In the genomic region with DNA sequence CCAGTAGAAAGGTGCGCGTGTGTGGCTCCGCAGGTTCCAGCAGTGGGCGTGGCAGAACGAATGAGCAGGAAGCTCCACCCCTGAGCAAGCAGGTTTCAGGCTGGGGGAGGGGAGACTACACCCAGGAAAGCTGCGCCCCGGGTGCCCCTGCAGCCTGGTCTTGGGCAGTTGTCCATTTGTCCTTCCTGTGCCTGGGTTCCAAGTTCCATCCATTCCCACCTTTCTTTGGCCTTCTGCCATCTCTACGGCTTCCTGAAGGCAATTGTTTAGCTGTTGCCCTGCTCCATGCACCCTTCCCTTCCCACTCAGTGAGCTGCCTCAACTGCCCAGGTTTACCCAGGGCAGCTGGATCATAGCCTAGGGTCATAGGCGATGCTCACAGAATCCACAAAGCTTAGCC, we compare ENCODE assay signal across 19 mouse cellular contexts.
"Had no signal": no experiment of that assay in that cellular context is flagged by ENCODE, and none has a peak within 500 bp of the region (broad histone marks: within the 10 kb centered on the region; RNA-seq: fewer than 3 reads in every experiment).

No protein-coding gene starts in this region.

- H3K4me2 ChIP-seq: liver, embryonic 12.5 days; lung, embryonic 14.5 days; midbrain, embryonic 13.5 days; midbrain, embryonic 15.5 days; neural tube, embryonic 13.5 days; neural tube, embryonic 15.5 days had no signal

- H3K9ac ChIP-seq: liver, embryonic 12.5 days; liver, embryonic 14.5 days; lung, embryonic 14.5 days; midbrain, embryonic 13.5 days; midbrain, embryonic 15.5 days; neural tube, embryonic 13.5 days; neural tube, embryonic 15.5 days had no signal

- H3K27ac ChIP-seq: liver, embryonic 12.5 days; liver, embryonic 14.5 days; midbrain, embryonic 10.5 days; midbrain, embryonic 13.5 days; midbrain, embryonic 15.5 days; neural tube, embryonic 13.5 days; neural tube, embryonic 15.5 days had no signal

- H3K27me3 ChIP-seq: liver, embryonic 12.5 days; midbrain, embryonic 13.5 days; midbrain, embryonic 15.5 days; neural tube, embryonic 13.5 days; neural tube, embryonic 15.5 days had no signal

- H3K9me3 ChIP-seq: liver, embryonic 12.5 days; midbrain, embryonic 10.5 days; midbrain, embryonic 13.5 days; midbrain, embryonic 15.5 days; neural tube, embryonic 13.5 days; neural tube, embryonic 15.5 days had no signal

- H3K36me3 ChIP-seq: liver, embryonic 12.5 days; midbrain, embryonic 10.5 days; midbrain, embryonic 13.5 days; midbrain, embryonic 15.5 days; neural tube, embryonic 13.5 days; neural tube, embryonic 15.5 days had no signal

- DNase-seq: lung, adult 18-20 months; lung, embryonic 14.5 days; lung, postnatal 10 days; retina, postnatal 1 day; right cerebral cortex, adult 18-20 months; right cerebral cortex, postnatal 25 days; right cerebral cortex, postnatal 4 days; spleen, adult 18-20 months; thymus, adult 2 months; thymus, postnatal 25 days; thymus, postnatal 4 days had no signal

- H3K4me1 ChIP-seq: liver, embryonic 12.5 days; midbrain, embryonic 10.5 days; midbrain, embryonic 13.5 days; midbrain, embryonic 15.5 days; neural tube, embryonic 13.5 days had no signal

- ATAC-seq: liver, embryonic 12.5 days; midbrain, embryonic 13.5 days; midbrain, embryonic 15.5 days had no signal

- H3K4me3 ChIP-seq: liver, embryonic 12.5 days; midbrain, embryonic 10.5 days; midbrain, embryonic 13.5 days; midbrain, embryonic 15.5 days; myocyte; neural tube, embryonic 13.5 days; neural tube, embryonic 15.5 days had no signal
